Mouse (Mus musculus) heart, postnatal 4 days (tissue): ENCODE measurements around the gene Luzp1. TPM values are rescaled to one million over a fixed set of nuclear protein-coding genes. Genes with fewer than 3 reads are reported as not detected.

Source experiments
- total RNA-seq, 2 experiments: library from RNA; stranded (reverse); gene quantifications; 2 replicates each; pipeline ENCODE4 v1.2.3; 2021

The Luzp1 gene
- total RNA-seq, 2 experiments from 2014 or later: 58.4 to 62.3 TPM

Other genes starting within 250 kb of the Luzp1 start
- gene Tcea3, start 222.0 kb upstream of the Luzp1 start, total RNA-seq: 10 to 100 TPM; 55.2 to 56.7 TPM
- gene Zfp46, start 185.1 kb upstream of the Luzp1 start, total RNA-seq: 10 to 100 TPM; 47.0 to 50.1 TPM
- gene Hnrnpr, start 158.8 kb upstream of the Luzp1 start, total RNA-seq: 10 to 100 TPM; 91.9 to 99.3 TPM
- not detected for gene Htr1d, start 46.2 kb upstream of the Luzp1 start, total RNA-seq
- gene 6030445D17Rik, start 7.5 kb upstream of the Luzp1 start, total RNA-seq: under 1 TPM; 0.34 to 0.45 TPM
- gene Kdm1a, start 133.0 kb downstream of the Luzp1 start, total RNA-seq: 10 to 100 TPM; 59.1 to 60.3 TPM
- not detected for gene Tex46, start 140.7 kb downstream of the Luzp1 start, total RNA-seq
- gene Lactbl1, start 152.9 kb downstream of the Luzp1 start, total RNA-seq: not detected